Mouse (Mus musculus) hindbrain, embryonic 14.5 days (tissue): ENCODE data around the gene Sars2. TPM values are rescaled to one million over a fixed set of nuclear protein-coding genes. Genes with fewer than 3 reads are reported as not detected.

Experiments used
- polyA plus RNA-seq: library from polyadenylated mRNA; unstranded; fragments of >200 nt; fragmentation: Nextera tagmentation; extraction: Ambion mirVana; gene quantifications from 2 replicates; pipeline ENCODE4 v1.2.1, GENCODE M21; 2014

The Sars2 gene
- polyA plus RNA-seq, 1 experiment from 2014 or later: 16.6 TPM

Other genes starting within 250 kb of the Sars2 start
- gene Ifnl2, start 231.5 kb upstream of the Sars2 start, polyA plus RNA-seq: not detected in 2 replicates
- gene Ifnl3, start 219.2 kb upstream of the Sars2 start, polyA plus RNA-seq: not detected in 2 replicates
- gene Sycn, start 201.1 kb upstream of the Sars2 start, polyA plus RNA-seq: not detected in 2 replicates
- gene Nccrp1, start 194.7 kb upstream of the Sars2 start, polyA plus RNA-seq: 0.12 and 0.13 TPM in 2 replicates
- gene Samd4b, start 143.8 kb upstream of the Sars2 start, polyA plus RNA-seq: 26.8 and 27.6 TPM in 2 replicates
- 13.2 and 14.2 TPM in 2 replicates for gene Pak4, start 143.8 kb upstream of the Sars2 start, polyA plus RNA-seq
- gene Acp7, start 110.7 kb upstream of the Sars2 start, polyA plus RNA-seq: 0.33 and 0.51 TPM in 2 replicates
- gene Fbxo27, start 49.1 kb upstream of the Sars2 start, polyA plus RNA-seq: 8.5 and 11.5 TPM in 2 replicates
- 2.3 TPM in 2 replicates for gene Fbxo17, start 25.2 kb upstream of the Sars2 start, polyA plus RNA-seq
- 113 and 118 TPM in 2 replicates for gene Mrps12, start 172 bp upstream of the Sars2 start, polyA plus RNA-seq
- 0.33 and 0.65 TPM in 2 replicates for gene Ccer2, start 14.2 kb downstream of the Sars2 start, polyA plus RNA-seq
- gene Sirt2, start 24.7 kb downstream of the Sars2 start, polyA plus RNA-seq: 106 and 113 TPM in 2 replicates
- gene Nfkbib, start 25.5 kb downstream of the Sars2 start, polyA plus RNA-seq: 62.9 and 68.8 TPM in 2 replicates
- gene Rinl, start 47.0 kb downstream of the Sars2 start, polyA plus RNA-seq: 1.4 and 2.7 TPM in 2 replicates
- gene Hnrnpl, start 66.5 kb downstream of the Sars2 start, polyA plus RNA-seq: 142 and 150 TPM in 2 replicates
- gene Ech1, start 83.2 kb downstream of the Sars2 start, polyA plus RNA-seq: 92.6 and 99.0 TPM in 2 replicates
- gene Lgals4, start 91.9 kb downstream of the Sars2 start, polyA plus RNA-seq: 2.8 and 3.2 TPM in 2 replicates
- gene Lgals7, start 121.9 kb downstream of the Sars2 start, polyA plus RNA-seq: 2.9 and 3.0 TPM in 2 replicates
- 0.09 and 0.24 TPM in 2 replicates for gene Capn12, start 139.4 kb downstream of the Sars2 start, polyA plus RNA-seq
- 133 and 147 TPM in 2 replicates for gene Actn4, start 220.3 kb downstream of the Sars2 start, polyA plus RNA-seq
- gene Eif3k, start 239.9 kb downstream of the Sars2 start, polyA plus RNA-seq: 291 and 321 TPM in 2 replicates
- 8.6 and 10.4 TPM in 2 replicates for gene Map4k1, start 240.1 kb downstream of the Sars2 start, polyA plus RNA-seq